Mouse (Mus musculus): ENCODE data around the gene Dbn1. TPM values are rescaled to one million over a fixed set of nuclear protein-coding genes. Genes with fewer than 3 reads are reported as not detected.
A peak's percentile ranks its signal among the peaks of the same experiment; 100 is the strongest.
"Not testable (repeated sequence)": the region's sequence is repeated elsewhere in the genome, so short reads cannot be mapped to it uniquely, and the experiment has no call there.

Gene Dbn1
- total RNA-seq, 2 experiments from 2014 or later, result 303 to 325 TPM

GRCm38 (mm10) chr13:55446483-55447105 is 41.3 kb downstream of the Dbn1 start:
- peak overlapping the region; percentile 92 for H3K4me3 ChIP-seq

GRCm38 (mm10) chr13:55445361-55446091 is 42.4 kb downstream of the Dbn1 start:
- DNase-seq (ENCODE audit: extremely low spot score in 1 of 2, low spot score in 2 of 2), result no peak
- H3K27ac ChIP-seq, result peak overlapping the region; percentile 88
- no peak; the same call in 1 of the 2 replicates for TF ChIP-seq CTCF (IDR thresholded peaks at IDR 0.05)
- intact Hi-C loops (cut with DNase I), result loop anchor here (2.0 kb wide), 1 partner anchor 19 kb away; the partner anchor contains the start of gene Prr7
- H3K4me3 ChIP-seq, result peak overlapping the region; percentile 92

More at GRCm38 (mm10) chr13:55446483-55447105, 41.3 kb downstream of the Dbn1 start:
- no peak for TF ChIP-seq CTCF (IDR thresholded peaks at IDR 0.05)
- no peak for DNase-seq (ENCODE audit: extremely low spot score in 1 of 2, low spot score in 2 of 2)
- no peak overlapping the region for H3K27ac ChIP-seq
- intact Hi-C loops (cut with DNase I), result no loop called here

- DNase-seq (ENCODE audit: extremely low spot score in 1 of 2, low spot score in 2 of 2), result peak; percentile 99 to 100
- no peak for TF ChIP-seq CTCF (IDR thresholded peaks at IDR 0.05)
- Histone ChIP-seq H3K27ac (peak within 1 kb of the TSS; percentile 96), H3K4me3 (peak within 1 kb of the TSS; percentile 92)
- intact Hi-C loops (cut with DNase I), result loop anchor here (2.0 kb wide), 1 partner anchor 20 kb away; the partner anchor contains the start of gene Prr7
These were observed 43.0 kb downstream of the Dbn1 start, which contains the start of gene Grk6 for GRCm38 (mm10) chr13:55444937-55445315. Gene Grk6, plus strand, starts transcription at chr13:55445072.

- H3K27ac ChIP-seq, result peak overlapping the region; percentile 96
- DNase-seq (ENCODE audit: extremely low spot score in 1 of 2, low spot score in 2 of 2), result no peak
- TF ChIP-seq CTCF (IDR thresholded peaks at IDR 0.05), result no peak
- intact Hi-C loops (cut with DNase I), result loop anchor here (2.0 kb wide), 1 partner anchor 20 kb away; the partner anchor contains the start of gene Prr7
- peak overlapping the region; percentile 57 for H3K4me3 ChIP-seq
These were observed 43.5 kb downstream of the Dbn1 start for GRCm38 (mm10) chr13:55444286-55444936.

- TF ChIP-seq CTCF (IDR thresholded peaks at IDR 0.05), result no peak
- H3K27ac ChIP-seq, result peak overlapping the region; percentile 96
- intact Hi-C loops (cut with DNase I), result loop anchor here (2.0 kb wide), 1 partner anchor 21 kb away; the partner anchor contains the start of gene Prr7
- no peak for DNase-seq (ENCODE audit: extremely low spot score in 1 of 2, low spot score in 2 of 2)
- H3K4me3 ChIP-seq, result peak overlapping the region; percentile 57
These were observed 44.1 kb downstream of the Dbn1 start for GRCm38 (mm10) chr13:55443799-55444285.

GRCm38 (mm10) chr13:55437111-55437629 is 50.7 kb downstream of the Dbn1 start:
- intact Hi-C loops (cut with DNase I); H3K27ac ChIP-seq; DNase-seq (ENCODE audit: extremely low spot score in 1 of 2, low spot score in 2 of 2); H3K4me3 ChIP-seq: not testable (repeated sequence)

- no peak for DNase-seq (ENCODE audit: extremely low spot score in 1 of 2, low spot score in 2 of 2)
- Histone ChIP-seq H3K27ac (no peak overlapping the region), H3K4me3 (no peak overlapping the region)
- intact Hi-C loops (cut with DNase I), result no loop called here
- no peak for TF ChIP-seq CTCF (IDR thresholded peaks at IDR 0.05)
These were observed 55.8 kb downstream of the Dbn1 start for GRCm38 (mm10) chr13:55431889-55432685.

GRCm38 (mm10) chr13:55430566-55430965 is 57.3 kb downstream of the Dbn1 start:
- H3K27ac ChIP-seq, result no peak overlapping the region
- no peak for TF ChIP-seq CTCF (IDR thresholded peaks at IDR 0.05)
- no peak for DNase-seq (ENCODE audit: extremely low spot score in 1 of 2, low spot score in 2 of 2)
- intact Hi-C loops (cut with DNase I), result no loop called here
- H3K4me3 ChIP-seq, result no peak overlapping the region

- H3K4me3 ChIP-seq, result no peak overlapping the region
- H3K27ac ChIP-seq, result no peak overlapping the region
- intact Hi-C loops (cut with DNase I), result no loop called here
- DNase-seq (ENCODE audit: extremely low spot score in 1 of 2, low spot score in 2 of 2), result no peak
- no peak for TF ChIP-seq CTCF (IDR thresholded peaks at IDR 0.05)
These were observed 58.6 kb downstream of the Dbn1 start for GRCm38 (mm10) chr13:55429226-55429888.

- H3K4me3 ChIP-seq, result no peak within 1 kb of the TSS
- no peak for TF ChIP-seq CTCF (IDR thresholded peaks at IDR 0.05)
- intact Hi-C loops (cut with DNase I), result no loop called here
- DNase-seq (ENCODE audit: extremely low spot score in 1 of 2, low spot score in 2 of 2), result no peak
- no peak within 1 kb of the TSS for H3K27ac ChIP-seq
These were observed 61.3 kb downstream of the Dbn1 start, which contains the start of gene F12 for GRCm38 (mm10) chr13:55426613-55427012. Gene F12, minus strand, starts transcription at chr13:55426793.

Small RNAs within 50 kb of the gene (microRNA-seq; reads per million reads assigned to microRNA genes)
- gene Mir6943, result 4.6 to 5.7 reads per million in 2 experiments
- gene Mir6944, result 39.4 to 90.1 reads per million in 2 experiments
- 8.8 to 12.9 reads per million in 2 experiments for gene Mir6945

Other genes starting within 250 kb of the Dbn1 start
- 100 to 1,000 TPM; 161 to 170 TPM for gene Prelid1, start 167.6 kb downstream of the Dbn1 start, total RNA-seq (2021)
- gene Rab24, start 166.2 kb downstream of the Dbn1 start, total RNA-seq (2021), result 10 to 100 TPM; 83.8 to 87.0 TPM
- gene Mxd3, start 158.3 kb downstream of the Dbn1 start, total RNA-seq (2021), result 1 to 10 TPM in 1 of 2 experiments, under 1 TPM in 1; 0.86 to 1.7 TPM
- 10 to 100 TPM; 57.8 to 60.4 TPM for gene Lman2, start 125.3 kb downstream of the Dbn1 start, total RNA-seq (2021)
- gene Rgs14, start 118.4 kb downstream of the Dbn1 start, total RNA-seq (2021), result 10 to 100 TPM; 52.4 to 58.2 TPM
- under 1 TPM; 0.25 to 0.49 TPM for gene Slc34a1, start 89.9 kb downstream of the Dbn1 start, total RNA-seq (2021)
- not detected for gene Pfn3, start 72.9 kb downstream of the Dbn1 start, total RNA-seq (2021)
- gene F12, start 61.3 kb downstream of the Dbn1 start, total RNA-seq (2021), result 1 to 10 TPM in 1 of 2 experiments, under 1 TPM in 1; 0.95 to 1.3 TPM
- gene Grk6, start 43.0 kb downstream of the Dbn1 start, total RNA-seq (2021), result 10 to 100 TPM; 61.2 to 66.2 TPM
- gene Prr7, start 23.8 kb downstream of the Dbn1 start, total RNA-seq (2021), result 10 to 100 TPM; 77.6 to 80.2 TPM
- 100 to 1,000 TPM in 1 of 2 experiments, 10 to 100 TPM in 1; 94.9 to 114 TPM for gene Pdlim7, start 25.6 kb upstream of the Dbn1 start, total RNA-seq (2021)
- 10 to 100 TPM; 10.1 to 18.2 TPM for gene Dok3, start 41.2 kb upstream of the Dbn1 start, total RNA-seq (2021)
- gene Ddx41, start 48.5 kb upstream of the Dbn1 start, total RNA-seq (2021), result 10 to 100 TPM; 63.7 to 65.7 TPM
- 10 to 100 TPM; 90.5 to 98.1 TPM for gene Fam193b, start 83.0 kb upstream of the Dbn1 start, total RNA-seq (2021)
- gene Tmed9, start 85.6 kb upstream of the Dbn1 start, total RNA-seq (2021), result 100 to 1,000 TPM; 128 to 141 TPM
- 10 to 100 TPM; 24.7 to 25.8 TPM for gene B4galt7, start 111.8 kb upstream of the Dbn1 start, total RNA-seq (2021)
- gene Caml, start 134.9 kb upstream of the Dbn1 start, total RNA-seq (2021), result 10 to 100 TPM; 42.6 to 45.3 TPM
- 10 to 100 TPM; 48.5 to 50.3 TPM for gene Ddx46, start 146.9 kb upstream of the Dbn1 start, total RNA-seq (2021)
- 10 to 100 TPM; 74.6 to 77.8 TPM for gene B230219D22Rik, start 205.0 kb upstream of the Dbn1 start, total RNA-seq (2021)
- gene Txndc15, start 226.5 kb upstream of the Dbn1 start, total RNA-seq (2021), result 10 to 100 TPM; 74.9 to 76.6 TPM
- gene Pcbd2, start 239.3 kb upstream of the Dbn1 start, total RNA-seq (2021), result 10 to 100 TPM; 20.9 to 24.0 TPM

Measured in left cerebral cortex, adult 2 months (tissue).